Mouse (Mus musculus) heart, adult 2 months (tissue): ENCODE data around the gene Pogk.

Source experiments
- CTCF ChIP-seq: fragments of 200-600 bp; IDR thresholded peaks from 2 replicates; pipeline ENCODE4 v1.8.1; 2022; ENCODE audit warnings: antibody characterized with exemption, mild to moderate bottlenecking, moderate library complexity
- EP300 ChIP-seq: fragments of 200-500 bp; IDR thresholded peaks from 2 replicates; pipeline ENCODE4 v1.6.1; 2011; ENCODE audit warnings: low read depth, low read length, control low read depth; ENCODE audit not compliant: insufficient read depth
- POLR2A ChIP-seq: fragments of 200-500 bp; IDR thresholded peaks from 2 replicates; pipeline ENCODE4 v1.6.1; 2011; ENCODE audit warnings: mild to moderate bottlenecking, low read depth, low read length, control low read depth; ENCODE audit not compliant: insufficient read depth

GRCm38 (mm10) chr1:166342060-166342459, 67.6 kb downstream of the Pogk start:
- TF ChIP-seq CTCF, result no peak
- no peak for TF ChIP-seq POLR2A
- no peak for TF ChIP-seq EP300
